Mouse (Mus musculus): ENCODE data around the gene Adcyap1r1.

Gene Adcyap1r1

GRCm38 (mm10) chr6:55451771-55452371, at the start of gene Adcyap1r1:
TSS of gene Adcyap1r1 (plus strand) at chr6:55451978.
- peak; percentile 81 for DNase-seq

- DNase-seq = no peak
Measured at GRCm38 (mm10) chr6:55402041-55402776, 49.6 kb upstream of the Adcyap1r1 start.

- DNase-seq = no peak
Measured at GRCm38 (mm10) chr6:55403411-55404309, 48.1 kb upstream of the Adcyap1r1 start.

- DNase-seq = no peak
Measured at GRCm38 (mm10) chr6:55404421-55404990, 47.3 kb upstream of the Adcyap1r1 start.

GRCm38 (mm10) chr6:55407345-55407744, 44.4 kb upstream of the Adcyap1r1 start:
- DNase-seq = no peak

- DNase-seq = no peak
Measured at GRCm38 (mm10) chr6:55410119-55410775, 41.5 kb upstream of the Adcyap1r1 start.

GRCm38 (mm10) chr6:55410977-55411376, 40.8 kb upstream of the Adcyap1r1 start:
- no peak for DNase-seq

GRCm38 (mm10) chr6:55416202-55416601, 35.6 kb upstream of the Adcyap1r1 start:
- no peak for DNase-seq

GRCm38 (mm10) chr6:55418746-55419410, 32.9 kb upstream of the Adcyap1r1 start:
- peak; percentile 88 for DNase-seq

GRCm38 (mm10) chr6:55420411-55420810, 31.4 kb upstream of the Adcyap1r1 start:
- no peak for DNase-seq

- DNase-seq = no peak
Measured at GRCm38 (mm10) chr6:55420869-55421361, 30.9 kb upstream of the Adcyap1r1 start.

- no peak for DNase-seq
Measured at GRCm38 (mm10) chr6:55432121-55432520, 19.7 kb upstream of the Adcyap1r1 start.

- DNase-seq = no peak
Measured at GRCm38 (mm10) chr6:55434360-55434759, 17.4 kb upstream of the Adcyap1r1 start.

- peak; percentile 74 for DNase-seq
Measured at GRCm38 (mm10) chr6:55435266-55436159, 16.3 kb upstream of the Adcyap1r1 start.

- no peak for DNase-seq
Measured at GRCm38 (mm10) chr6:55437919-55438318, 13.9 kb upstream of the Adcyap1r1 start.

- DNase-seq = no peak
Measured at GRCm38 (mm10) chr6:55438837-55439236, 12.9 kb upstream of the Adcyap1r1 start.

GRCm38 (mm10) chr6:55443927-55444688, 7.7 kb upstream of the Adcyap1r1 start:
- DNase-seq = peak; percentile 58

GRCm38 (mm10) chr6:55444721-55445120, 7.1 kb upstream of the Adcyap1r1 start:
- DNase-seq = no peak

GRCm38 (mm10) chr6:55448199-55448598, 3.6 kb upstream of the Adcyap1r1 start:
- no peak for DNase-seq
